Mouse (Mus musculus) B cell, adult 2 months (primary cell): ENCODE results near the gene Gpld1.
"Not testable (repeated sequence)": the region's sequence is repeated elsewhere in the genome, so short reads cannot be mapped to it uniquely, and the experiment has no call there.

Experiments
- DNase-seq, 2 experiments: peaks; one replicate each; pipeline ENCODE4 v3.0.0; 2022

The Gpld1 gene

GRCm38 (mm10) chr13:24948870-24949269 is 5.9 kb downstream of the Gpld1 start:
- no peak for DNase-seq

- no peak for DNase-seq
These were observed 9.7 kb downstream of the Gpld1 start for GRCm38 (mm10) chr13:24952659-24953058.

GRCm38 (mm10) chr13:24955091-24955490 is 12.1 kb downstream of the Gpld1 start:
- no peak for DNase-seq

- no peak for DNase-seq
These were observed 12.5 kb downstream of the Gpld1 start for GRCm38 (mm10) chr13:24955500-24955899.

- DNase-seq = no peak
These were observed 15.7 kb downstream of the Gpld1 start for GRCm38 (mm10) chr13:24958671-24959070.

- DNase-seq = no peak
These were observed 17.1 kb downstream of the Gpld1 start for GRCm38 (mm10) chr13:24960084-24960483.

- no peak for DNase-seq
These were observed 19.2 kb downstream of the Gpld1 start for GRCm38 (mm10) chr13:24962119-24962518.

- peak; percentile 21 to 22 for DNase-seq
These were observed 22.3 kb downstream of the Gpld1 start for GRCm38 (mm10) chr13:24965130-24965845.

GRCm38 (mm10) chr13:24965846-24966201 is 22.9 kb downstream of the Gpld1 start:
- peak in 1 of 2 experiments; percentile 5 for DNase-seq

GRCm38 (mm10) chr13:24971776-24972175 is 28.8 kb downstream of the Gpld1 start:
- not testable (repeated sequence) for DNase-seq

GRCm38 (mm10) chr13:24976384-24976783 is 33.4 kb downstream of the Gpld1 start:
- no peak for DNase-seq

GRCm38 (mm10) chr13:24977820-24978342 is 34.9 kb downstream of the Gpld1 start:
- DNase-seq = no peak

- no peak for DNase-seq
These were observed 38.1 kb downstream of the Gpld1 start for GRCm38 (mm10) chr13:24981031-24981430.

GRCm38 (mm10) chr13:24985435-24985834 is 42.5 kb downstream of the Gpld1 start:
- no peak for DNase-seq

- peak; percentile 42 to 45 for DNase-seq
These were observed 45.4 kb downstream of the Gpld1 start for GRCm38 (mm10) chr13:24988391-24988790.

GRCm38 (mm10) chr13:24989006-24989405 is 46.1 kb downstream of the Gpld1 start:
- no peak for DNase-seq

- no peak for DNase-seq
These were observed 50.2 kb downstream of the Gpld1 start for GRCm38 (mm10) chr13:24993160-24993559.

GRCm38 (mm10) chr13:24999538-24999937 is 56.6 kb downstream of the Gpld1 start:
- DNase-seq = no peak

- DNase-seq = no peak
These were observed 60.0 kb downstream of the Gpld1 start for GRCm38 (mm10) chr13:25002965-25003364.

GRCm38 (mm10) chr13:25007115-25007514 is 64.2 kb downstream of the Gpld1 start:
- peak; percentile 68 to 74 for DNase-seq

GRCm38 (mm10) chr13:25018316-25018715 is 75.4 kb downstream of the Gpld1 start:
- no peak for DNase-seq

GRCm38 (mm10) chr13:25019793-25020539 is 77.0 kb downstream of the Gpld1 start, which contains the start of gene Mrs2:
TSS of gene Mrs2 (minus strand) at chr13:25020379.
- DNase-seq = peak; percentile 85 to 88

GRCm38 (mm10) chr13:25020540-25020892 is 77.6 kb downstream of the Gpld1 start:
- no peak for DNase-seq

GRCm38 (mm10) chr13:25022386-25022785 is 79.4 kb downstream of the Gpld1 start:
- no peak for DNase-seq
